Mouse (Mus musculus) stomach, postnatal 0 days (tissue): ENCODE measurements around the gene Sec23a.

Experiments used
- CTCF ChIP-seq: IDR thresholded peaks from 2 replicates; pipeline ENCODE4 v1.5.1; 2016; ENCODE audit warnings: antibody characterized with exemption, low read depth, mild to moderate bottlenecking, moderate library complexity
- EP300 ChIP-seq: optimal IDR thresholded peaks from 2 replicates; pipeline ENCODE3; 2016; ENCODE audit warnings: antibody characterized with exemption

GRCm38 (mm10) chr12:59011275-59011843, 458 bp downstream of the Sec23a start:
- no peak for TF ChIP-seq CTCF
- TF ChIP-seq EP300: no peak
